Mouse (Mus musculus): ENCODE data around the gene Gpr1. TPM values are rescaled to one million over a fixed set of nuclear protein-coding genes. Genes with fewer than 3 reads are reported as not detected.

Gpr1 gene
- polyA plus RNA-seq, 1 experiment, result 0.06 TPM

DNA sequence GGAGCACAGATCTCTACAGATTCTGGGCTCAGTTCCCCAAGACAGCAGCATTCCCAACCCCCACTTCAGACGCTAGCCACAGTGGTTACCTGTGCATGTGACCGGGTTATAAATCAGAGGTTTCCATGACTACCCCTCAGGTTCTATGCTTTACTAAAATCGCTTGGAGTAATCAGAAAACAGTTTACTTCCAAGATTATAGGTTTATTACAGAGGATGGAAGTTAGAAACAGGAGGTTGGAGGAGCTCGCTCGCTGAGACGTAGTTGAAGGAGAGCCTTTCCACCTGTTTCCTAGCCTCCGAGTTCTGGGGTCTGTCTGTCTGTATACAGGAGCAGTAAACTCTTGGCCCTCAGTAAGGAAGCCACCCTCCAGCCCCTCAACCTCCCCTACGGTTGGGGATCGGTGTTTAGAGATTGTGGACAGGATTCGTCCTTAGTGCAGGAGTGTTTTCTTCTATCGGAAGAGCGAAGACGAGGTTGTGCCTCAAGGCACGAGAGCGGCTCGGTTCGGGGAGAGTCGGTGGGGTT lies 33.6 kb upstream of the Gpr1 start:
- Histone ChIP-seq H3K36me3 (ENCODE audit: control insufficient read depth, insufficient read depth, low read length) (no peaks in the 10 kb centered on the region), H3K27ac (ENCODE audit: insufficient read depth, low read length) (no peak overlapping the region)
- 6% methylated on average over 18 of the region's 18 CpGs for WGBS

DNA sequence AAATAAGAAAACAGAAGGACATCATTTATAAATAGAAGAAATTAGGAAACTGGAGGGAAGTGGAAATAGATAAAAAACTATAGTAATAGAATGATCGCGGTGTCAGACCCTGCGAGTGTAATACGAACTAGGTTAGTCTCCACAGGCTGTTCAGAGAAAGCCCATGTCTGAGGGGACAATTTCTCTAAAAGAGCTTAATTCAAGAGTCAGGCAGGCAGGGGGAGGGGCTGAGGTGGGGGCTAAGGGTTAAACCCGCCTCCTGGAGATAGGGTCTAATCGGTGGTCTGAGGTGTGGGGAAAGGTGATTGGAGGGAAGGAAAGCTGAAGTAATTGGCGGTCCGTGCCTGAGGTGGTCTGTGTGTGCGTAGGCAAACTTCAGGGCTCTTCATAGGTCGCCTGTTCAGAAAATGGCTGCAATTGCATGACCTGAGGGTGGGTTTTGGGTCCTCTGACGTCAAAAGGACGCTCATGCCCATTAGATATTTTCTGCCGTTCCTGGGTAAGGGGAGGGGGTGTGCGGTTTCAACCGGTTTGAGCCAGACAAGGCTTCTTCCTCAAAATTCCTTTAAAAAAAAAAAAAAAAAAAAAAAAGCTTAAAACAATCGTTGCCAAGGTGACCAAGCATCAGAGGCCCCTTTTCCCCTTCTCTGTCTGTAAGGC lies 32.6 kb upstream of the Gpr1 start:
- Histone ChIP-seq H3K4me3 (ENCODE audit: extremely low read depth, insufficient read depth, insufficient read length) (no peak overlapping the region), H3K4me1 (ENCODE audit: control insufficient read depth, insufficient read depth, insufficient read length) (no peaks in the 10 kb centered on the region), H3K27ac (ENCODE audit: insufficient read depth, low read length) (no peak overlapping the region), H3K27me3 (ENCODE audit: control insufficient read depth, insufficient read depth, low read length) (peaks cover 18% of the 10 kb centered on the region), H3K36me3 (ENCODE audit: control insufficient read depth, insufficient read depth, low read length) (no peaks in the 10 kb centered on the region)
- WGBS, result 8% methylated on average over 16 of the region's 16 CpGs
- DNase-seq (ENCODE audit: low read depth in 1 of 2, low spot score in 2 of 2), result no peak
- no peak for TF ChIP-seq POLR2A (IDR thresholded peaks at IDR 0.05; ENCODE audit: low read depth, low read length)
- TF ChIP-seq CTCF (IDR thresholded peaks at IDR 0.05; ENCODE audit: extremely low read depth, insufficient read depth, insufficient read length, insufficient replicate concordance), result no peak

More for the DNA sequence above, 33.6 kb upstream of the Gpr1 start:
- Histone ChIP-seq H3K27me3 (ENCODE audit: control insufficient read depth, insufficient read depth, low read length) (peaks cover 18% of the 10 kb centered on the region), H3K4me3 (ENCODE audit: extremely low read depth, insufficient read depth, insufficient read length) (no peak overlapping the region), H3K4me1 (ENCODE audit: control insufficient read depth, insufficient read depth, insufficient read length) (no peaks in the 10 kb centered on the region)
- DNase-seq (ENCODE audit: low read depth in 1 of 2, low spot score in 2 of 2), result no peak
- no peak for TF ChIP-seq CTCF (IDR thresholded peaks at IDR 0.05; ENCODE audit: extremely low read depth, insufficient read depth, insufficient read length, insufficient replicate concordance)
- TF ChIP-seq POLR2A (IDR thresholded peaks at IDR 0.05; ENCODE audit: low read depth, low read length), result no peak

DNA sequence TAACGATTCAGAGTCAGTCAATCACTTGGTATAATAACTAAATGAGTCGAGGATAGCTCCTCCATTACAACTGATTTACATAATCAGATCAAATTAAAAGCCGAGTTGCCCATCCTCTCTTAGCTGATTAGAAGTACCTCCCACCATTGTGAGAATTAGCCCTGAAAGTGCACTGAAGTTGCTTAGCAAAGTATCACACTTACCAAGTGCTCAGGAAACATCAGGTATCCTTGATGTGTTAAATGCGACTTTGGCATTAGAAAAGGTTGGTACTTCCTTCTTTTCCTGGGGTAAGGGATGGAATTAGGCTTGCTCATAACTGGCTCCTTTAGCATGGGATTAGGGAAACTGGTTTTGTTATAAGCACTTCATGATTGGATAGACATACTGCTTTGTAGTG lies 29.5 kb upstream of the Gpr1 start:
- Histone ChIP-seq H3K27ac (ENCODE audit: insufficient read depth, low read length) (no peak overlapping the region), H3K4me3 (ENCODE audit: extremely low read depth, insufficient read depth, insufficient read length) (no peak overlapping the region), H3K27me3 (ENCODE audit: control insufficient read depth, insufficient read depth, low read length) (peaks cover 10% of the 10 kb centered on the region), H3K36me3 (ENCODE audit: control insufficient read depth, insufficient read depth, low read length) (no peaks in the 10 kb centered on the region), H3K4me1 (ENCODE audit: control insufficient read depth, insufficient read depth, insufficient read length) (no peaks in the 10 kb centered on the region)
- DNase-seq (ENCODE audit: low read depth in 1 of 2, low spot score in 2 of 2), result no peak
- 61% methylated on average over 4 of the region's 4 CpGs for whole genome bisulfite sequencing
- TF ChIP-seq CTCF (IDR thresholded peaks at IDR 0.05; ENCODE audit: extremely low read depth, insufficient read depth, insufficient read length, insufficient replicate concordance) (no peak), POLR2A (IDR thresholded peaks at IDR 0.05; ENCODE audit: low read depth, low read length) (no peak)

DNA sequence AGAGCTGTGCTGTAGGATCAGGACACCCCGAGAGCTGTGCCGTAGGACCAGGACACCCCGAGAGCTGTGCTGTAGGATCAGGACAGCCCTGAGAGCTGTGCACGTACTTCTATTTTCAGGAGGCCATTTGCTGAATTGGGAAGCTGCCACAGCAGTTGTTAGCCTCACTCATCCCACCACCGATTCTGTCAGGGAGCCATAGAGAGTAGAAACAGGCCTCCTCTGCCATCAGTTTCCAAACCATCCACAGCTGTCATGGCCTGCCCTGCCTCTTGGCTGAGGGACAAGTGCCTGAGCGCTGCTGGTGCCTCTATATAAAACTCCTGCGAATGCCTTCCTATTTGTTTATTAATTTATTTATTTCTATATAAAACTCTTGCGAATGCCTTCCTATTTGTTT lies 25.4 kb upstream of the Gpr1 start:
- DNase-seq (ENCODE audit: low read depth in 1 of 2, low spot score in 2 of 2), result no peak
- TF ChIP-seq POLR2A (IDR thresholded peaks at IDR 0.05; ENCODE audit: low read depth, low read length) (no peak), CTCF (IDR thresholded peaks at IDR 0.05; ENCODE audit: extremely low read depth, insufficient read depth, insufficient read length, insufficient replicate concordance) (no peak)
- no peaks in the 10 kb centered on the region for H3K4me1 ChIP-seq (ENCODE audit: control insufficient read depth, insufficient read depth, insufficient read length)
- no peak overlapping the region for H3K27ac ChIP-seq (ENCODE audit: insufficient read depth, low read length)
- whole genome bisulfite sequencing, result 87% methylated on average over 8 of the region's 8 CpGs
- no peak overlapping the region for H3K4me3 ChIP-seq (ENCODE audit: extremely low read depth, insufficient read depth, insufficient read length)
- H3K27me3 ChIP-seq (ENCODE audit: control insufficient read depth, insufficient read depth, low read length), result no peaks in the 10 kb centered on the region
- H3K36me3 ChIP-seq (ENCODE audit: control insufficient read depth, insufficient read depth, low read length), result no peaks in the 10 kb centered on the region

DNA sequence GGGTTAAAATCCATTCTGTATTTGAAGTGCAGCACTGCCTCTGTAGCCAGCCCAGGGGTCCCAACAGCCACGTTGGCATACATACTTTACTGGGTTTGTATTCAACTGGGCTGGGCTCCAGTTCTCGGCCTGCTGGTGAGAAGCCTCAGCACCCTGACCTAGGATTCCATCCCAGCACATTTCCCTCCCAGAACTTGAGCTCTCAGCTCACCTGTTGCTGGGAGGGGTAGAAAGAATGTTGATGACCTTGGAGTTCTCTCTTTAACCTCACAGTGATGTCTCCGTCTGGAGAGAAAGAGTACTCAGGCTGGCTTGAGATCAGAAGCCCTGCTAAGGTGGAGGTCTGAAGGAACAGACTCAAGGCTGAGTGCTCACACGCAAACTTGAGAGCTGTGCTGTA lies 25.0 kb upstream of the Gpr1 start:
- Histone ChIP-seq H3K4me3 (ENCODE audit: extremely low read depth, insufficient read depth, insufficient read length) (no peak overlapping the region), H3K36me3 (ENCODE audit: control insufficient read depth, insufficient read depth, low read length) (no peaks in the 10 kb centered on the region), H3K27me3 (ENCODE audit: control insufficient read depth, insufficient read depth, low read length) (no peaks in the 10 kb centered on the region), H3K4me1 (ENCODE audit: control insufficient read depth, insufficient read depth, insufficient read length) (no peaks in the 10 kb centered on the region), H3K27ac (ENCODE audit: insufficient read depth, low read length) (no peak overlapping the region)
- 77% methylated on average over 4 of the region's 4 CpGs for WGBS
- no peak for DNase-seq (ENCODE audit: low read depth in 1 of 2, low spot score in 2 of 2)
- TF ChIP-seq CTCF (IDR thresholded peaks at IDR 0.05; ENCODE audit: extremely low read depth, insufficient read depth, insufficient read length, insufficient replicate concordance), result no peak
- TF ChIP-seq POLR2A (IDR thresholded peaks at IDR 0.05; ENCODE audit: low read depth, low read length), result no peak

DNA sequence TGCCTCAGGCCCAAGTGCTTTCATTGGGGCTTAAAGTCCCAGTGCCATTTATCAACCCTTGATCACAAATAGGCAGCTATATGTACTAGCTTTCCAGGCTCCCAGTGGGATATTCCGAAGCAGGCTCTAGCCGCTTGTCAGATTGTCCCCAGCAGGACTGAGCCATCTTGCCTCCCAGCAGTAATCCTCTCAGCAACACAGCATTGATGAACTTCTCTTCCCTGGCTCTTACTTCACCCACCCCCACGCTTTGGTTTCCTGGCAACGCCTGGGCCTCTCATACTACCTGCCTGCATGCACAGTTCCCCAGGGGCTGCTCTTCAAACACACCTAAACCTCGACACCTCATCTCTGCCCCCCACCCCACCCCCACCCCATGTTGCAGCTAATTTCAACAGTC lies 23.0 kb upstream of the Gpr1 start:
- no peak overlapping the region for H3K4me3 ChIP-seq (ENCODE audit: extremely low read depth, insufficient read depth, insufficient read length)
- no peak for DNase-seq (ENCODE audit: low read depth in 1 of 2, low spot score in 2 of 2)
- H3K36me3 ChIP-seq (ENCODE audit: control insufficient read depth, insufficient read depth, low read length), result no peaks in the 10 kb centered on the region
- H3K27me3 ChIP-seq (ENCODE audit: control insufficient read depth, insufficient read depth, low read length), result no peaks in the 10 kb centered on the region
- H3K27ac ChIP-seq (ENCODE audit: insufficient read depth, low read length), result no peak overlapping the region
- no peaks in the 10 kb centered on the region for H3K4me1 ChIP-seq (ENCODE audit: control insufficient read depth, insufficient read depth, insufficient read length)
- TF ChIP-seq CTCF (IDR thresholded peaks at IDR 0.05; ENCODE audit: extremely low read depth, insufficient read depth, insufficient read length, insufficient replicate concordance) (no peak), POLR2A (IDR thresholded peaks at IDR 0.05; ENCODE audit: low read depth, low read length) (no peak)
- 54% methylated on average over 5 of the region's 5 CpGs for WGBS

DNA sequence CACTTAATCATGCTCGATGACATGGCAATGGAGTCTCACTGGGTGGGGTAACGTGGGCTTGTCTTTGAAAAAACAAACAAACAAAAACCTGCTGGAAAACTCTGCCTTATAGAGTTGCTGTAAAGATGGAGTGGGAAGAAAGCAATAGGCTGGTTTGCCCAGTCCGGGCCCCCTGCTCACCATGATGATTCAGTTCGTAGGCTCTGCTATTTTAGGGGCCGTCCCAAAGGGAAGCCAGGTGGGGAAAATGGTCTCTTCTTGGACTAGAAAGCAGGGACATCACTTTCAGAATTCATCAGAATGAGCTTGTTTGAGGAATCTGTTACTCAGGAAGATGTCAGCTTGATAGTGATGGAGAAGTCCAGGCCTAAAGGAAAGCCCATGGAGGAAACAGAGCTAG lies 12.9 kb upstream of the Gpr1 start:
- WGBS, result 85% methylated on average over 5 of the region's 5 CpGs
- Histone ChIP-seq H3K36me3 (ENCODE audit: control insufficient read depth, insufficient read depth, low read length) (no peaks in the 10 kb centered on the region), H3K27me3 (ENCODE audit: control insufficient read depth, insufficient read depth, low read length) (no peaks in the 10 kb centered on the region), H3K4me1 (ENCODE audit: control insufficient read depth, insufficient read depth, insufficient read length) (no peaks in the 10 kb centered on the region), H3K4me3 (ENCODE audit: extremely low read depth, insufficient read depth, insufficient read length) (no peak overlapping the region), H3K27ac (ENCODE audit: insufficient read depth, low read length) (no peak overlapping the region)
- TF ChIP-seq POLR2A (IDR thresholded peaks at IDR 0.05; ENCODE audit: low read depth, low read length) (no peak), CTCF (IDR thresholded peaks at IDR 0.05; ENCODE audit: extremely low read depth, insufficient read depth, insufficient read length, insufficient replicate concordance) (no peak)
- no peak for DNase-seq (ENCODE audit: low read depth in 1 of 2, low spot score in 2 of 2)

All from spleen, adult 2 months (tissue).